Mouse (Mus musculus): ENCODE results near the gene Abhd18. TPM values are rescaled to one million over a fixed set of nuclear protein-coding genes. Genes with fewer than 3 reads are reported as not detected.

Abhd18 gene
- total RNA-seq (2023) = 1 to 10 TPM; 5.1 to 5.4 TPM

DNA sequence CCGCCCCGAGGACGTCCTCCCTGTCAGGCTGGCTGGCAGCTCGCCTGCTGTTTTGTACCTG, at the start of gene Abhd18:
Gene Abhd18 (plus strand): TSS at position 14 of the 61 bp plus-strand sequence.

DNA sequence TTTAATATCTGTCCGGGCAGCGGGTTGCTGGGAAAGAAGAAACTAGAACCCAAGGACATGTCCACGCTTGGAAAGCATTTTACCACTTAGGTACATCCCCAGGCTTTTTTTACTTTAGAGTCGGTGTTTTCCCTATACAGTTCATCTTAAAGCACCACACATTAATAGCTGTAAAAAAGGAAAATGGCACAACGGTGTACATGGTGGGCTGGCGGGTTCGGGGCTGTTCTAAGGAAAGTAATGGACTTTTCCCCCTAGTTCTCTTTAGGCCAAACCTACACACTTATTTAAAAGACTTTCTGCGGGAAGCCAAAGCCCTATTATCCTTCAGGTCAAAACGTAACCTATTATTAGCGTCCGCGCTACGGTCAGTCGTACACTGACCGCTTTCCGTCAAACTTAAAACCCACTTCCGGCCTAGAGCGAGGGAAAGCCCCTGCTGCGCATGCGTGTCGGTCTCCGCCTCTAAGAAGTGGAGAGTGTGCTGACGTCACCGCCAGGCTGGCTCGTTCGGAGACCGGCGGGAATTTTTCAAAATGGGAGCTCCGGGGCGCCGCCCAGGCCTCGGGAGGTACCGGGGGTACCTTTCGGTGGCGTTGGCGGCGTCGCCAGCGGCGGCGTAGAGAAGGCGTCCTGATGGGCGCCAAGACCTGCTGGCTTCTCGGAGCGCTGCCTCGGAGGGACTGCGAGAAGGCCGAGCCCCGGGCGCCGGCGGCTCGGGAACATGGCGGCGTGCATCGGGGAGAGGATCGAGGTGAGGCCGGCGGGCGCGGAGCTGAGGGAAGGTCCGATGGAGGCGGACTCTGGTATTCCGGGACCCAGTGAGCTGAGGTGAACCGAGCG, 47.0 kb upstream of the Abhd18 start, which contains the start of gene Plk4:
Gene Plk4 (plus strand): TSS at position 490 of the 843 bp plus-strand sequence.

DNA sequence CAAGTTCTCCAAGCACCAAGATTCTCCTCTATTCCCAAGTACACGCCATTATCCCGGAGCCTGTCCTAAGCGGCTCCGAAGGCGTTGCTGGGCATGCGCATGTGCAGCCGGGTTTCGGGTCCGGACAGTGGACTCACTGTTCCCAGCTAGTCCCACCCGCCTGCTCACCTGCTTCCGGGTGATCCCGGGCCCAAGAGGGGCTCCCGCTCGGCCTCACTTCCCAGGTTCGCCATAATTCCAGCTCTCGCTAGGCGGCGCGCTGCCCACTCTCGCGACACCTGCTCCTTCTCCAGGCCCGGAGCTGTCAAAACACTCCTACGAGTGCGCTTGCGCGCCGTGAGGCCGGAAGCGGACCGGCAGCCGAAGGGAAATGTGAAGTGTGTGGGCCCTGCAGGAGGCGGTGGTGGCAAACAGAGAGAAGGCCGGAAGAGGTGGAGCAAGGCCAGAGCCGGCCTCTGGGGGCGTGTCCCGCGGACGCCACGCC, 255 bp upstream of the Abhd18 start, which contains the start of gene Mfsd8:
Gene Mfsd8 (minus strand): TSS at position 414 of the 484 bp plus-strand sequence.

DNA sequence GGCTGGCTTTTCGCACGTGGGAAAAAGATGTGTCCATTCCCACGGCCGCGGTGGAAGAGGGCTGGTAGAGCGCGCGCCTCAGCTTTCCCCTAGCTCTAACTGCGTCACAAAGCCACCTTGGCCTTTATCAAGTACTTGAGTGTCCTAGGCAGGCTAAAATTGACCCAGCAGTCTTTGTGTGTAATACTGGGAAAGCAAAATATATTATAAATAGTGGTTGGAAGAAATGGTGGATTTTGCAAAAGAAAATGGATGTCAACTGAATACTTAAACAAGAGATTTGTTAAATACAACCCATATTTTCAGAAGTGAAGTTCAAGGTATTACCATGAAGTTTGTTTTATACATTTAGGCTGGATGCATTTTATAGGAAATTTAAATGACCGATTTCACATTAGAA, 55.7 kb downstream of the Abhd18 start, which contains the start of gene 1700034I23Rik:
Gene 1700034I23Rik (minus strand): TSS at position 101 of the 400 bp plus-strand sequence.

DNA sequence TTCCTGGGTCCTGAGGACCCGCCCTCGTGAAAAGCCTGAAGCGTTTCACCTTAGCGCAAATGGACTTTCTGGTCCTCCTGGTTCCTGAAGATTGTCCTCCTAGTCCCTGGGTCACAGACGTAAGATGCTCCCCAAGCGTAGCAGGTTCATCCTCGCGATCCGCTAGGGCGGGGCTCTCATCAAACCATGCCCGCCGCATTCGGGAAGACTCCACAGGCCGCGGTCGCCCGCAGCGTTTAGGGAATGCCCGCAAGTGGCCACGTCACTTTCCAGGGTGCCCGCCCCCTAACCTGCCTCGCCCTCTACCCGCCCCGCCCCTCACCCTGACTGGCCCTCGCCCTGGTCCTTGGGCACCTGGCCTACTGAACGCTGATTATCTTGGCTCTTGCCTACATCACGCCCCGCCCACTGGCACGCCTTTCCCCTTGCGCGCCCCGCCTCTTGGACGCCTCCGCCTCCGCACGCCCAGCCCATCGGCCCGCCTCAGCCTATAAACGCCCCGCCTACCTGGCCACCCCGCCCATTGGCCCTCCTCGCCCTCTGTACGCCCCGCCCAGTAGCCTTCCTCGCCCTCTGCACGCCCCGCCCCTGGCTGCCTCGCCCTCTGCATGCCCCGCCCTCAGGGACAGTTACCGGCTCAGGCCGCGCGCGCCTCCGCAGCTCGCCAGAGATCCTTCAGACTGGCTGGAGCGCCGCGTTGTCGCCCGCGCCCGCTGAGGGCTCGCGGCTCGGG, 102.6 kb downstream of the Abhd18 start, which contains the start of gene Larp1b:
Gene Larp1b (plus strand): TSS at position 659 of the 733 bp plus-strand sequence.

Other genes starting within 250 kb of the Abhd18 start
- not detected for gene Slc25a31, start 138.1 kb upstream of the Abhd18 start, total RNA-seq (2023)
- 10 to 100 TPM; 28.7 to 34.5 TPM for gene Hspa4l, start 102.5 kb upstream of the Abhd18 start, total RNA-seq (2023)
- 10 to 100 TPM; 36.1 to 39.6 TPM for gene Plk4, start 47.0 kb upstream of the Abhd18 start, total RNA-seq (2023)
- 10 to 100 TPM in 1 of 2 experiments, 1 to 10 TPM in 1; 8.9 to 11.0 TPM for gene Mfsd8, start 84 bp upstream of the Abhd18 start, total RNA-seq (2023)
- not detected for gene 1700034I23Rik, start 55.6 kb downstream of the Abhd18 start, total RNA-seq (2023)
- gene Larp1b, start 102.9 kb downstream of the Abhd18 start, total RNA-seq (2023) = 10 to 100 TPM; 18.9 to 24.3 TPM
- gene Pgrmc2, start 236.1 kb downstream of the Abhd18 start, total RNA-seq (2023) = 10 to 100 TPM; 12.9 to 15.1 TPM